In genomic region chr19:45741431-45742217, GRCm38 (mm10) we compare ENCODE assay signal across 10 mouse cellular contexts. TPM values are rescaled to one million over a fixed set of nuclear protein-coding genes. Genes with fewer than 3 reads are reported as not detected.
DNase-seq lines count a peak whose midpoint lies in the region; ATAC-seq and TF ChIP-seq lines count a peak whose summit lies in the region.
"Had no signal": no experiment of that assay in that cellular context is flagged by ENCODE, and none has a peak within 500 bp of the region (broad histone marks: within the 10 kb centered on the region; RNA-seq: fewer than 3 reads in every experiment).

No protein-coding gene starts in this region.

- no peaks in the 10 kb centered on the region for H3K36me3 ChIP-seq in heart, postnatal 0 days (replicated peaks; ENCODE audit: control insufficient read depth, insufficient read depth, low read length)
- no peaks in the 10 kb centered on the region for H3K36me3 ChIP-seq in embryonic facial prominence, embryonic 11.5 days (replicated peaks; ENCODE audit: control insufficient read depth, insufficient read depth, low read depth, low read length)
- H3K36me3 ChIP-seq in hindbrain, embryonic 12.5 days = no peaks in the 10 kb centered on the region
- no peaks in the 10 kb centered on the region for H3K36me3 ChIP-seq in midbrain, embryonic 13.5 days

- peaks cover 91% of the 10 kb centered on the region for H3K27me3 ChIP-seq in heart, postnatal 0 days (ENCODE audit: control insufficient read depth, insufficient read depth, low read length)
- peaks cover 88% of the 10 kb centered on the region for H3K27me3 ChIP-seq in embryonic facial prominence, embryonic 11.5 days (ENCODE audit: control insufficient read depth, insufficient read depth, low read length)
- peaks cover 98% of the 10 kb centered on the region for H3K27me3 ChIP-seq in hindbrain, embryonic 12.5 days
- H3K27me3 ChIP-seq in midbrain, embryonic 13.5 days = peaks cover 100% of the 10 kb centered on the region

- no peak for ATAC-seq in heart, postnatal 0 days (ENCODE audit: insufficient read depth, low read depth)
- ATAC-seq in embryonic facial prominence, embryonic 11.5 days (replicated peaks; ENCODE audit: insufficient number of reproducible peaks, low FRiP score, low TSS enrichment, low read depth) = no peak
- ATAC-seq in hindbrain, embryonic 12.5 days (ENCODE audit: low FRiP score) = no peak
- ATAC-seq in midbrain, embryonic 13.5 days = no peak

- peak overlapping the region; percentile 75 for H3K4me2 ChIP-seq in heart, postnatal 0 days (ENCODE audit: low read depth, low read length)
- peak overlapping the region; percentile 90 for H3K4me2 ChIP-seq in embryonic facial prominence, embryonic 11.5 days (ENCODE audit: low read depth, low read length)
- H3K4me2 ChIP-seq in hindbrain, embryonic 12.5 days (replicated peaks) = peak overlapping the region; percentile 56
- H3K4me2 ChIP-seq in midbrain, embryonic 13.5 days (replicated peaks) = peak overlapping the region; percentile 66

- peak overlapping the region; percentile 50 for H3K4me3 ChIP-seq in heart, postnatal 0 days (ENCODE audit: low read depth, low read length)
- peak overlapping the region; percentile 37 for H3K4me3 ChIP-seq in embryonic facial prominence, embryonic 11.5 days (ENCODE audit: low read depth, low read length)
- H3K4me3 ChIP-seq in hindbrain, embryonic 12.5 days = peak overlapping the region; percentile 38
- peak overlapping the region; percentile 40 for H3K4me3 ChIP-seq in midbrain, embryonic 13.5 days (replicated peaks)

- TF ChIP-seq EP300 in heart, postnatal 0 days (IDR thresholded peaks at IDR 0.05; ENCODE audit: low read depth) = no peak

- H3K27ac ChIP-seq in heart, postnatal 0 days (ENCODE audit: low read depth) = no peak overlapping the region
- no peak overlapping the region for H3K27ac ChIP-seq in embryonic facial prominence, embryonic 11.5 days (replicated peaks; ENCODE audit: low read depth, low read length)
- no peak overlapping the region for H3K27ac ChIP-seq in hindbrain, embryonic 12.5 days
- no peak overlapping the region for H3K27ac ChIP-seq in midbrain, embryonic 13.5 days

- no peak for DNase-seq in heart, postnatal 0 days (ENCODE audit: low spot score)
- DNase-seq in heart, adult 11 months = no peak
- no peak for DNase-seq in embryonic facial prominence, embryonic 11.5 days (ENCODE audit: low spot score)
- no peak for DNase-seq in frontal cortex, postnatal 14 days (ENCODE audit: low spot score in 2 of 2)
- DNase-seq in ovary, adult 18-20 months (ENCODE audit: low spot score) = no peak
- no peak for DNase-seq in urinary bladder, adult 18-20 months (ENCODE audit: low spot score in 2 of 2)

- H3K4me1 ChIP-seq in heart, postnatal 0 days (ENCODE audit: control insufficient read depth, insufficient read depth) = peaks cover 10% of the 10 kb centered on the region
- peaks cover 21% of the 10 kb centered on the region for H3K4me1 ChIP-seq in embryonic facial prominence, embryonic 11.5 days (ENCODE audit: control insufficient read depth, insufficient read depth, low read length)
- peaks cover 38% of the 10 kb centered on the region for H3K4me1 ChIP-seq in hindbrain, embryonic 12.5 days
- H3K4me1 ChIP-seq in midbrain, embryonic 13.5 days (replicated peaks) = peaks cover 47% of the 10 kb centered on the region

- TF ChIP-seq CTCF in heart, postnatal 0 days (IDR thresholded peaks at IDR 0.05; ENCODE audit: low read depth) = no peak

- no peak overlapping the region for H3K9ac ChIP-seq in heart, postnatal 0 days (replicated peaks; ENCODE audit: low read depth, low read length)
- H3K9ac ChIP-seq in embryonic facial prominence, embryonic 11.5 days (replicated peaks; ENCODE audit: low read length) = peak overlapping the region; percentile 37
- H3K9ac ChIP-seq in hindbrain, embryonic 12.5 days = 0 out of 2 replicates have a peak overlapping the region, but pooled peaks have one; percentile 2
- peak overlapping the region; percentile 62; the same call in 1 of the 2 replicates for H3K9ac ChIP-seq in midbrain, embryonic 13.5 days (replicated peaks)

- no peaks in the 10 kb centered on the region for H3K9me3 ChIP-seq in heart, postnatal 0 days (replicated peaks; ENCODE audit: control insufficient read depth, low read length)
- H3K9me3 ChIP-seq in embryonic facial prominence, embryonic 11.5 days (replicated peaks; ENCODE audit: control insufficient read depth, low read length) = no peaks in the 10 kb centered on the region
- no peaks in the 10 kb centered on the region for H3K9me3 ChIP-seq in hindbrain, embryonic 12.5 days (replicated peaks)
- H3K9me3 ChIP-seq in midbrain, embryonic 13.5 days = no peaks in the 10 kb centered on the region
- H3K9me3 ChIP-seq: megakaryocyte, embryonic 14.5 days had no signal

- 8% methylated on average over 45 of the region's 45 CpGs for WGBS in heart, postnatal 0 days
- WGBS in embryonic facial prominence, embryonic 11.5 days = 2% methylated on average over 45 of the region's 45 CpGs
- WGBS in hindbrain, embryonic 12.5 days = 1% methylated on average over 45 of the region's 45 CpGs
- WGBS in midbrain, embryonic 13.5 days = under 1% methylated on average over 45 of the region's 45 CpGs

RNA-seq across cellular contexts. Expression of gene Fgf8, which starts 1.1 kb away (rescaled TPM):
- total RNA-seq in heart, postnatal 0 days (2014; rRNA removed; ENCODE audit: low replicate concordance) = not detected in 2 replicates
- not detected in 2 replicates for polyA plus RNA-seq in heart, postnatal 0 days (2015; fragmentation: Nextera tagmentation; extraction: Ambion mirVana)
- 17.7 and 20.5 TPM in 2 replicates for polyA plus RNA-seq in embryonic facial prominence, embryonic 11.5 days (2014; fragmentation: Nextera tagmentation; extraction: Ambion mirVana)
- polyA plus RNA-seq in hindbrain, embryonic 12.5 days (2016; fragmentation: Nextera tagmentation; extraction: Ambion mirVana) = 2.9 and 3.1 TPM in 2 replicates
- polyA plus RNA-seq in midbrain, embryonic 13.5 days (2015; fragmentation: Nextera tagmentation; extraction: Ambion mirVana) = 2.1 and 2.8 TPM in 2 replicates
- polyA plus RNA-seq: large intestine, adult 2 months had no signal

RNA-seq across cellular contexts. Expression of gene Npm3, which starts 7.8 kb away (rescaled TPM):
- total RNA-seq in heart, postnatal 0 days (2014; rRNA removed; ENCODE audit: low replicate concordance) = 38.2 and 43.3 TPM in 2 replicates
- polyA plus RNA-seq in heart, postnatal 0 days (2015; fragmentation: Nextera tagmentation; extraction: Ambion mirVana) = 7.6 TPM in 2 replicates
- polyA plus RNA-seq in embryonic facial prominence, embryonic 11.5 days (2014; fragmentation: Nextera tagmentation; extraction: Ambion mirVana) = 15.2 and 17.2 TPM in 2 replicates
- 6.7 and 7.6 TPM in 2 replicates for polyA plus RNA-seq in hindbrain, embryonic 12.5 days (2016; fragmentation: Nextera tagmentation; extraction: Ambion mirVana)
- 6.2 and 7.8 TPM in 2 replicates for polyA plus RNA-seq in midbrain, embryonic 13.5 days (2015; fragmentation: Nextera tagmentation; extraction: Ambion mirVana)

RNA-seq across cellular contexts. Expression of gene Mgea5, which starts 42.0 kb away (rescaled TPM):
- 75.8 and 84.5 TPM in 2 replicates for total RNA-seq in heart, postnatal 0 days (2014; rRNA removed; ENCODE audit: low replicate concordance)
- polyA plus RNA-seq in heart, postnatal 0 days (2015; fragmentation: Nextera tagmentation; extraction: Ambion mirVana) = 19.9 and 21.1 TPM in 2 replicates
- 58.7 and 58.8 TPM in 2 replicates for polyA plus RNA-seq in embryonic facial prominence, embryonic 11.5 days (2014; fragmentation: Nextera tagmentation; extraction: Ambion mirVana)
- polyA plus RNA-seq in hindbrain, embryonic 12.5 days (2016; fragmentation: Nextera tagmentation; extraction: Ambion mirVana) = 113 and 121 TPM in 2 replicates
- polyA plus RNA-seq in midbrain, embryonic 13.5 days (2015; fragmentation: Nextera tagmentation; extraction: Ambion mirVana) = 96.2 and 102 TPM in 2 replicates
